Mouse (Mus musculus) lung, postnatal 0 days (tissue): ENCODE measurements around the gene Cds2. TPM values are rescaled to one million over a fixed set of nuclear protein-coding genes. Genes with fewer than 3 reads are reported as not detected.

Experiments
- ATAC-seq: fragments of 200-750 bp; cut with Nextera tagmentation; 2 replicates; pipeline ENCODE4 v1.8.0; 2017; ENCODE audit warnings: moderate library complexity
- DNase-seq: peaks from one replicate; pipeline ENCODE4 v3.0.0-alpha.2; 2016; ENCODE audit warnings: low spot score
- H3K27ac ChIP-seq: fragments of 300-500 bp; sonication (generic); 2 replicates; pipeline ENCODE4 v1.5.1; 2014; ENCODE audit warnings: antibody characterized with exemption, mild to moderate bottlenecking, low read length, mixed read lengths
- H3K27me3 ChIP-seq: fragments of 300-500 bp; sonication (generic); replicated peaks from 2 replicates; pipeline ENCODE4 v1.6.1; 2014; ENCODE audit warnings: low read length, mixed read lengths; ENCODE audit not compliant: insufficient read depth
- H3K36me3 ChIP-seq: fragments of 300-500 bp; sonication (generic); 2 replicates; pipeline ENCODE4 v1.6.1; 2014; ENCODE audit warnings: low read length, mixed read lengths; ENCODE audit not compliant: insufficient read depth
- H3K4me1 ChIP-seq: fragments of 300-500 bp; sonication (generic); 2 replicates; pipeline ENCODE4 v1.6.1; 2014; ENCODE audit warnings: antibody characterized with exemption, low read depth, low read length, mixed read lengths; ENCODE audit not compliant: insufficient read depth
- H3K4me2 ChIP-seq: fragments of 300-500 bp; sonication (generic); replicated peaks from 2 replicates; pipeline ENCODE4 v1.6.1; 2014; ENCODE audit warnings: low read depth, mild to moderate bottlenecking, low read length, moderate library complexity, mixed read lengths
- H3K4me3 ChIP-seq: fragments of 300-500 bp; sonication (generic); 2 replicates; pipeline ENCODE4 v1.5.1; 2014; ENCODE audit warnings: low read depth, low read length
- H3K9ac ChIP-seq: fragments of 300-500 bp; sonication (generic); replicated peaks from 2 replicates; pipeline ENCODE4 v1.6.1; 2014; ENCODE audit warnings: low read depth, mild to moderate bottlenecking
- H3K9me3 ChIP-seq: fragments of 300-500 bp; sonication (generic); 2 replicates; pipeline ENCODE4 v1.6.1; 2016; ENCODE audit warnings: low read length, mixed read lengths
- CTCF ChIP-seq: IDR thresholded peaks from 2 replicates; pipeline ENCODE4 v1.5.1; 2016; ENCODE audit warnings: antibody characterized with exemption, mild to moderate bottlenecking
- EP300 ChIP-seq: IDR thresholded peaks from 2 replicates; pipeline ENCODE4 v1.6.1; 2016; ENCODE audit warnings: antibody characterized with exemption, mild to moderate bottlenecking, control low read depth
- WGBS: fragments of 180-500 bp; shearing (Covaris S2); extraction: QIAGEN DNeasy Blood & Tissue Kit; methylation state at CpG from one replicate; pipeline ENCODE4 v1.1.7; 2014; 5-methylcytosine and 5-hydroxymethylcytosine counted together
- polyA plus RNA-seq: library from polyadenylated mRNA; unstranded; fragments of >200 nt; fragmentation: Nextera tagmentation; extraction: Ambion mirVana; gene quantifications from 2 replicates; pipeline ENCODE4 v1.2.1, GENCODE M21; 2015

Gene Cds2
- polyA plus RNA-seq, 1 experiment from 2014 or later, result 32.3 TPM

DNA sequence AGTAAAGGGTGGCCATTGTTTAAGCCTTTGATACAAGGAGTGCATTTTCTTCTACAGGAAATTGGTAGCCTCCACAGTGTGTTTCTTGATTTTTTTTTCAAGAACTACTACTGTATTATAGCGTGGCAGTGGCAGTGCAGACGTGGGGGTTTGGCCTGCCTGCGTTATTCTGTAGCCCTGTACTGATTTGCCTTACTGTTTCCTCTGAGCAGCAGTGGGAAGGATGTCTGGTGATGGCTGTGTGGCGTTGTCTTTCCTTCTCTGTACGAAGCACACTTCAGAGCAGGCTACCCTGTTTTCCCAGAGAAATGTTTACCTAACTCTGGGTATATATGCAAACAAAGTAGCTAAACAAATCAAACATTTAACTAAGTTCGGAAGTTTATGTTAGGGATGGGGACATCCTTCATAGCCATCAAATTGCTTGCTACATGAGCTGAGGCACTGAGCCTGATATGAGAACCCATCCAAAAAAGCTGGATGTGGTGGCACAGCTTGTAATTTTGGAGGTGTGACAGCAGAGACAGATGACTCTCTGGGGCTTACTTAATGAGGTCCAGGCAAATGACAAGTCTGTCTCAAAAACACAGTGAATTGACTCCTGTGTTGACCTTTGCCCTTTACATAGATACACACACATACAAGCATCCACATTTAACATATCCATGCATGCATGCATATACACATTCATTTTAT, 9.9 kb downstream of the Cds2 start:
- Histone ChIP-seq H3K9ac (no peak overlapping the region), H3K27ac (peak overlapping the region; percentile 27; the same call in 1 of the 2 replicates), H3K4me3 (no peak overlapping the region), H3K4me2 (no peak overlapping the region), H3K9me3 (no peaks in the 10 kb centered on the region), H3K27me3 (no peaks in the 10 kb centered on the region), H3K4me1 (peaks cover 4% of the 10 kb centered on the region), H3K36me3 (no peaks in the 10 kb centered on the region)
- WGBS, result 36% methylated on average over 6 of the region's 6 CpGs
- TF ChIP-seq EP300 (no peak; the same call in 1 of the 2 replicates), CTCF (no peak)
- DNase-seq (no peak), ATAC-seq (peak; percentile 22; the same call in 1 of the 2 replicates)

GRCm38 (mm10) chr2:132275527-132275926, 12.6 kb downstream of the Cds2 start:
- Histone ChIP-seq H3K4me3 (no peak overlapping the region), H3K36me3 (peaks cover 3% of the 10 kb centered on the region; the same call in 1 of the 2 replicates), H3K9ac (no peak overlapping the region), H3K4me2 (no peak overlapping the region), H3K27me3 (no peaks in the 10 kb centered on the region), H3K9me3 (no peaks in the 10 kb centered on the region), H3K27ac (no peak overlapping the region), H3K4me1 (peaks cover 4% of the 10 kb centered on the region)
- TF ChIP-seq EP300, result no peak
- TF ChIP-seq CTCF, result peak; percentile 40; the same call in 1 of the 2 replicates
- 76% methylated on average over 4 of the region's 4 CpGs for WGBS
- ATAC-seq, result no peak
- no peak for DNase-seq

- Histone ChIP-seq H3K27me3 (no peaks in the 10 kb centered on the region), H3K9ac (no peak overlapping the region), H3K4me3 (no peak overlapping the region), H3K4me1 (peaks cover 7% of the 10 kb centered on the region), H3K36me3 (peaks cover 3% of the 10 kb centered on the region; the same call in 1 of the 2 replicates), H3K27ac (no peak overlapping the region), H3K4me2 (no peak overlapping the region), H3K9me3 (no peaks in the 10 kb centered on the region)
- ATAC-seq, result no peak
- no peak for TF ChIP-seq CTCF
- no peak for TF ChIP-seq EP300
- no peak for DNase-seq
- 52% methylated on average over 4 of the region's 4 CpGs for WGBS
These were observed 13.3 kb downstream of the Cds2 start for GRCm38 (mm10) chr2:132276249-132276648.

DNA sequence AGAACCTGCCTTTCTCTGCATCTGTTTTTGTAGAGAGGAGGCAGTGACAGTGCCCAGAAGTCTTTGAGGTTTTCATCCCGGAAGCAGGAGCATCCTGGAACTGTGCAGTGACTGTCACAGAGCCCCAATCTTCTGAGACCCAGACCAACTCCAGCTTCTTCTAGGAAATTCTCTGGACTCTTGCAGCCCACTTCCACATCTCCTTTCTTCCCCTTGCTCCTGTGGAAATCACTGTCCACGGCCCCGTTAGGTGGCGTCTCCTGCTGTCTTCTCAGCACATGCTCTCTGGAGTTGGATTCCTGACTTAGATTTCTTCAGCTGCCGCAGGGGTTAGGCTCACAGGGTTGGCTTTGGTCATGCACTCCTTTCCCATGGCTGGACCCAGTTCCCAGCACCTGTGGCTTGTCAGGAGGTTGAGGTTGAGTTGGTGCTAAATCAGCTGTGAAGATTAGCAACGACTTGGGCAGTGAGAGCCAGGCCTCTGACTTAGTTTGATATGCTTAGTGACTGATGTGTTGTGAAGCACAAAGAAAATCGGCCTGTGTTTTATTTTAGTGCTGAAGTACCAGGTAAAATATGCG, 15.4 kb downstream of the Cds2 start:
- Histone ChIP-seq H3K4me3 (no peak overlapping the region), H3K9ac (no peak overlapping the region), H3K27me3 (no peaks in the 10 kb centered on the region), H3K9me3 (no peaks in the 10 kb centered on the region), H3K4me2 (no peak overlapping the region), H3K4me1 (peaks cover 17% of the 10 kb centered on the region), H3K27ac (no peak overlapping the region), H3K36me3 (peaks cover 3% of the 10 kb centered on the region; the same call in 1 of the 2 replicates)
- WGBS, result 71% methylated on average over 8 of the region's 8 CpGs
- no peak for TF ChIP-seq EP300
- DNase-seq (no peak), ATAC-seq (no peak)

- Histone ChIP-seq H3K9me3 (no peaks in the 10 kb centered on the region), H3K9ac (no peak overlapping the region), H3K4me2 (no peak overlapping the region), H3K4me1 (peaks cover 28% of the 10 kb centered on the region), H3K27ac (0 out of 2 replicates have a peak overlapping the region, but pooled peaks have one; percentile 38), H3K36me3 (peaks cover 3% of the 10 kb centered on the region; the same call in 1 of the 2 replicates), H3K4me3 (no peak overlapping the region), H3K27me3 (no peaks in the 10 kb centered on the region)
- no peak for ATAC-seq
- no peak for DNase-seq
- WGBS, result 48% methylated on average over 3 of the region's 3 CpGs
- TF ChIP-seq CTCF, result no peak
- no peak for TF ChIP-seq EP300
These were observed 16.5 kb downstream of the Cds2 start for GRCm38 (mm10) chr2:132279336-132279882.

DNA sequence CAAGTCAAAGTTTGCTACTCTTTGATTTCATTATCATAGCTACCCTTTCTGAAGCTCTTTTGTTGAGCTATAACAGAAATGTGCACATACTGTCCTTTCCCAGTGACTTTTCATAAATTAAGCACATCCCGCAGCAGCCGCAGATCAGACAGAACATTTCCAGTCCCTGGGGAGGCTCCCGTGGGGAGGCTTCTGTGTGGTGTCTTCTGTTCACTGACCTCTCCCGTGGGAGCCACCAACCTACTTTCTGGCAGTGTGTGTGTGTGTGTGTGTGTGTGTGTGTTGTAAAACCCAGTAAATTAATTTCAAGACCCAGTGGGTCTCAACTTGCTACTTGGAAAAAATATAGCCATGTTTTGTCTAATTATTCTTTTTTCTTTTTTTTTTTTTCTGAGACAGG, 17.0 kb downstream of the Cds2 start:
- peaks cover 30% of the 10 kb centered on the region for H3K4me1 ChIP-seq
- H3K9ac ChIP-seq, result no peak overlapping the region
- 70% methylated on average over 4 of the region's 4 CpGs for WGBS

More for the DNA sequence above, 17.0 kb downstream of the Cds2 start:
- H3K4me3 ChIP-seq, result no peak overlapping the region
- H3K9me3 ChIP-seq, result no peaks in the 10 kb centered on the region
- peak; percentile 29; the same call in 1 of the 2 replicates for TF ChIP-seq EP300
- no peak for TF ChIP-seq CTCF
- no peaks in the 10 kb centered on the region for H3K27me3 ChIP-seq
- no peak for ATAC-seq
- peaks cover 3% of the 10 kb centered on the region; the same call in 1 of the 2 replicates for H3K36me3 ChIP-seq
- H3K27ac ChIP-seq, result no peak overlapping the region
- no peak overlapping the region for H3K4me2 ChIP-seq
- DNase-seq, result peak; percentile 21
